Mouse (Mus musculus) mouse embryonic stem cell (cell line): ENCODE results near the gene Rnf144a.

ENCODE experiments used
- in situ Hi-C, 2 experiments: fragments of 300-500 bp; cut with MboI; formaldehyde crosslinking; loops; 1 replicate in 1 of 2; 3 replicates in 1 of 2; pipeline ENCODE4 v1.14.3; 2019 to 2020; ENCODE audit warnings: low sequenced_read_pairs in 2 of 2, low pct_unique_long_range_greater_than_20kb in 1 of 2, mixed read lengths in 1 of 2; ENCODE audit not compliant: unreplicated experiment in 1 of 2

The Rnf144a gene

GRCm38 (mm10) chr12:26381730-26382129 is 33.3 kb downstream of the Rnf144a start:
- in situ Hi-C loops, result no loop called here

- in situ Hi-C loops, result no loop called here
These were observed 35.3 kb downstream of the Rnf144a start for GRCm38 (mm10) chr12:26379797-26380196.

DNA sequence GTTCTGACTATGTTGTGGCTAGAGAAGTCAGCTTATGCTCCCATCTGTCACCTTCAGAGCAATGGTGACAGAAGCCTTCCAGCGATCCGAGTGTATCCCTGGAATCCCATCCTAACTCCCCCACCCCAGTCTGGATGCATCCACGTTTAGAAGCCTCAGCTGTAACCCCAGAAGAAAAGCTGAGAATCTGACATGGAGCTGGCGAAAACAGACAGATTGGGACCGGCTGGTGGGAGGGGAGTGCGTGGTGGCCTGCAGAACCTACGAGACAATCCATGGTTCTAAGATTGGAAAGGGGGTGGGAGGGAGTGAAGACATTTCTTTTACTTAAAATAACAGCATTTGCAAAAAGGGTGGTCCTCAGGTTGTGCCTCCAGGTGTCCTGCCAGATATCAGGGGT is 37.4 kb downstream of the Rnf144a start:
- in situ Hi-C loops, result no loop called here

GRCm38 (mm10) chr12:26376541-26377323 is 38.3 kb downstream of the Rnf144a start:
- in situ Hi-C loops, result no loop called here

- in situ Hi-C loops, result no loop called here
These were observed 41.3 kb downstream of the Rnf144a start for GRCm38 (mm10) chr12:26373721-26374120.

- in situ Hi-C loops, result no loop called here
These were observed 45.0 kb downstream of the Rnf144a start for GRCm38 (mm10) chr12:26370004-26370403.

GRCm38 (mm10) chr12:26367361-26367760 is 47.7 kb downstream of the Rnf144a start:
- in situ Hi-C loops, result no loop called here

GRCm38 (mm10) chr12:26366372-26366771 is 48.7 kb downstream of the Rnf144a start:
- in situ Hi-C loops, result no loop called here

- in situ Hi-C loops, result no loop called here
These were observed 49.3 kb downstream of the Rnf144a start for GRCm38 (mm10) chr12:26365531-26366315.

- in situ Hi-C loops, result no loop called here
These were observed 50.2 kb downstream of the Rnf144a start for GRCm38 (mm10) chr12:26364822-26365221.

DNA sequence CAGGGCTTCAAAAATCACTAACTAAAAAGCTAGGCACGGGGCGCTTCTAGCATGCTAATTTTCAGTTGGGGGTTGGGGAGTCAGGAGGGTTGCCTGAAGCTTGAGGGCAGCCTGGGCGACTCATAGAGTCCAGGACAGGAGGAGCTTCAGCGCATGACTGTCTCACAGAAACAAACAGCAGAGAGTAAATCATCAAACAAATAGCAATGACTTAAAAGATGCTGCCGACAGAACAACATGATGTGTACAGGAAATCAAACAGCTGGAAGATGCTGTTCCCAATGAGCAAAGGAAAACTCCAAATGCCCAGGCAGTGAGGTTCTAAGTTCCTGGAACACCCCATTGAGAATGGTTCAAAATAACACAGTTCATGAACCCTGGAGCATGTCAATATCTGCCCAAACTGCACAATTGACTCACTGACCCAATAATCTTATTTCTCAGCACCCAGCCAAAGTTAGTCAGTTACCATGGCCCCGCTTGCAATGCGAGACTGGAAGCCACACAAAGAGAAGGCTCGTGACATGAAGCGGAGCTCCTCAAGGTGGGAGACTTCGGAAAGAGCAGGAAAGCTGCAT is 54.0 kb downstream of the Rnf144a start:
- in situ Hi-C loops, result no loop called here

GRCm38 (mm10) chr12:26359817-26360216 is 55.2 kb downstream of the Rnf144a start:
- in situ Hi-C loops, result no loop called here

DNA sequence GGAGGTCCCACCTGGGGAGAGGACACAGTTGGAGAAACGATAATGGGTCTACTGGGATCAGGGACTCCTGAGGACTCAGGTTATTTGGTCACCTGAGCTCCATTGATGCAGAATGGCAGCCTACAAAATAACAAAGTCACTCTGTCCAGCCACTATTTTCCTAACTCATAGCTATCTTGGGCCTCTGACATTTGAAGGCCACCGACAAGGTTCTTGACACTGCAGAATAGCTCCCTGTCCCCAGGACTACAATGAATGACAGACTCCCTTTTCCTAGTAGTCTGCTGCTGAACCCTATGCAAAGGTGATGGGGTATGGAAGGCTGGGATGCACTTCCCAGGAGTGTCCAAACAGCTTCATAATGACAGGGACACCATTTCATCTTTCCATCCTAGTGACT is 55.8 kb downstream of the Rnf144a start:
- in situ Hi-C loops, result no loop called here

DNA sequence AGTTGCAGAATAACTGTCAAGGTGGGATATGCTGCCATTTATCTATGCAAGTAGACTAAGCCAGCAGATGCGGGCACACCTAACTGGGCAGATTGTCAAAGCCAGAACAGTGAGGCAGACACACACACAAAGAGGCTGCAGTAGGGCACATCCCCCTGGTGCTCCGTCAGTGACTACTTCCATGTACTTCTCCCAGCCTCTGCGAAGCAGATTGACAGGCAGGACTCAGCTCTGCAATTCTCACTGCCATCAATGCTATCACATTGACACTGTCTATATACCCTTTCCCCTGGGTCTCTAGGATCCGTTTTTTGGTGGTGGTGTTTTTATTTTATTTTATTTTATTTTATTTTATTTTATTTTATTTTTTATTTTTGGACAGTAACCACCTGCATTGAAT is 57.8 kb downstream of the Rnf144a start:
- in situ Hi-C loops, result no loop called here

- in situ Hi-C loops, result no loop called here
These were observed 58.9 kb downstream of the Rnf144a start for GRCm38 (mm10) chr12:26356191-26356590.

DNA sequence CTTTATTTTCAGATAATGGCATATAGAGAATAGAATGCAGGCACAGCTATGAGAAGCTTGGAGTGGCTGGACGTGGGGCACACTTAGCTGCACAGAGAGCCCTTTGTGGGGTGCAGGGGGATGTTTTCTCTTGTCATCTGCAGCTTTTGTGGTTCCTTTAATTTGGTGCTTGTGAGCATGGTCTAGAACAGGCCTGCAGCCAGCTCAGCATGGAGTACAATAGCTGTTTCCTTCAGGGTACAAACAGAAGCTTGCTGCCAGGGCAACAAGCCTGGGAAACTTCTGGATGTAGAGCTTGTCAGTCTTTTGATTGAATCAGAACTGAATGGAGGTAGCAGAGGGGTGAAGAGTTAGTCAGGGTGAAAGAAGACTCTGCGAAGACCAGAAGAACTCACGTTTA is 63.7 kb downstream of the Rnf144a start:
- in situ Hi-C loops, result no loop called here

DNA sequence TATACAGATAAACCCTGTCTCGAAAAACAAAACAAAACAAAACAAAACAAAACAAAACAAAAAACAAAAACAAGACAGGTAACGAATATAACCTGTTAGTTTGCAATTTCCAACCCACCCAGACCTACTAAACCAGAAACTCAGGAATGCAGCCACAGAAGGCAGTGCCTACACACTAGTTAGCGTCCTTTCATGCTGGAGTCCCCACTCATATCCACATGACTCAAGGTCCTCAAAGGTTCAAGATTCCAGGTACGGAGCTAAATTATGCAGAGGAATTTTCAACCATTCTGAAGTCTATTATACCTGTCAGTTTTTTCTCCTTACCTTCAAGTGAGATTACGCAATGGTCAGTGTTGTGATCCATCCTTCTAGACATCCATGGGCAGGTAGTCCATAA is 70.6 kb downstream of the Rnf144a start:
- in situ Hi-C loops, result no loop called here

DNA sequence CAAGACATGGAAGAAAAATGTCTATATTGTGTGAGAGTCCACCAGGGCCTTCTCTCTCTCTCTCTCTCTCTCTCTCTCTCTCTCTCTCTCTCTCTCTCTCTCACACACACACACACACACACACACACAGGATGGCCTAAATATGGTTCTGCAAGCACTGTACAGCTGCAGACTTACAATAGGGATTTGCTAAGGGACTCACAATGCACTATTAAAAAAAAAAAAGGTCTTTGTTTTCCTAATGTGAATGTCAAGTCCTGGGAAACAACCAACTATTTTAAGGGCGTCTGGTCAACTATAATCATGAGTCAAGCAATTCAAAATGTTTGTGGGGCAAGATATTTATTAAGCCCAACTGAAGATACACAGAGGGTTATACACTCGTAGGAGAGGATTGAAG is 71.9 kb downstream of the Rnf144a start:
- in situ Hi-C loops, result no loop called here

DNA sequence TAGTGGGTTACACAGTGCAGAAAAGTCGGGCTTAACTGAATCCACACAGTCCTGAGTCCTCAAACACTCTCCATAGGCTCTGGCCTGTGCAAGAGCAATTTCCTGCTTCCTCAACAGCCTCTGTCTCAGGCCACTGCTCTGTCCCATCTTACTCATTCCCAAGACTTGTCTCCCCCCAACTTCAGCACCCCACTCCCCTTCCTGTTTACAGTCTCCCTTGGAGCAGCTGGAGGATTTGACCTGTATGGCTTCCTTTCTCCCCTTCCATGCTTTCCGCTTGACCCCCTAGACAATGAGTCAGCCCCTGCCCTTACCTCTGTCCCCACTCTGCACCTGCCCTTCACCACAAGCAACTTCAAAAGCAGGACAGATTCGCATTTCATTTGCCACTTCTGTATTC is 72.4 kb downstream of the Rnf144a start:
- in situ Hi-C loops, result no loop called here

- in situ Hi-C loops, result no loop called here
These were observed 73.0 kb downstream of the Rnf144a start for GRCm38 (mm10) chr12:26342086-26342485.
